Mouse (Mus musculus): ENCODE measurements around the gene Iqcd. TPM values are rescaled to one million over a fixed set of nuclear protein-coding genes. Genes with fewer than 3 reads are reported as not detected.
A peak's percentile ranks its signal among the peaks of the same experiment; 100 is the strongest.

The Iqcd gene
- total RNA-seq, 2 experiments from 2014 or later: not detected

DNA sequence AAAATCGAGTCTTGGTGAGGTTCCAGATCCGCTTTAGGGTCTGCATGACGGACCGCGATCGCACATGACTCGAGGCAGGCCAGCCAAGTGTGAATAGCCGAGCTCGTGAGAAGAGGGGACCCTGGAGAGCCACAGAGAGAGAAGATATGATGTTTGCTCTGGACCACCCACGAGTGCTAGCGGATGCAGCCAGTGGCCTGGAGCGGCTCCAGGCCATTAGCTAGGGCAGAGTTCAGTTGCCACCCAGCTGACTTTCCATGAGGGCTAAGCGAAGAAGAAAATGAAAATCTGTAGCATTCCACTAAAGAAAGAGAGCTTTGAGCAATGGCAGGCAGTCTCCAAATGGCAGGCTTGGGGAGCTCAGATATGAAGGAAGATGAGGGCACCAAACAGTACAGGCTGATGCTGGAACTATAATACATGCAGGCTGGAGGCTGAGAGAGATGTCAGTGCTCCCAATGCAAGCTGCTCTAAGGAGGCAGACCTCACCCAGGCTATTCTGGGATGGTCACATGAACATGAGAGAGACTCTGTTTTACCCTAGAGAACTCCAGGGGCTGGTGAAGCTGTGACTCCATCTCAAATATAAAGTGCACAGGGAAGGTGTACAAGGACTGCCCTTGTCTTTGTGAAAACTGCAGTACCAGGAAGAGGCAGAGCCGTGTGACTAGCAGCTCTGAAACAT is 17.6 kb upstream of the Iqcd start:
- peak in 1 of 2 experiments; percentile 40 for DNase-seq

DNA sequence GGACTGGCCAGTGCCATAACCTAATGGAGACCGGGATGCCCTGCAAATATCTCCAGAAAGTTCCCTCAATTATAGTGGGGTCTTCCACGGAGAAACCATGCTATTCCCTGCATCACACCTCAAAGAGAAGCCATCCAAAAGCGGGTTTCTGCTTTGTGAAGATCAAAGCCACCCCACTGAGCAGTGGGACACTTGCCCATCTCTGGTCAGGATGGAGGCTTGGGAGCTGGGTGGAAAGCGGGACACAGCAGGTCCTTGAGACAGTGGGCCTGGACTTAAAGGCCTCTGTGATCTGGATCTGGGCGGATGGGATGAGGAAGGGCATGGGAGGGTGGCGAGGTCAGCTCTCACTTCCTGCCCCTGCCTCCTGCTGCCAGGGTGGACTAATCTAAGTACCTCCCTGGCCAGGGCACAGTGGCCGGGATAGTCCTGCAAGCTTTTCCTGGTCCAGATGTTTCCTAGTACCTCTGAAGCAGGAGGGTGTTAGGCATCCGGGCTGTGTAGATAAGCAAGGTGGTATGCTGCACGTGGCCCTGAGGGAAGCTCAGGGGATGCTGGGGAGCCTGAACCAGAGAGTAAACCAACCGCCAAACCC is 14.2 kb upstream of the Iqcd start:
- no peak for DNase-seq

DNA sequence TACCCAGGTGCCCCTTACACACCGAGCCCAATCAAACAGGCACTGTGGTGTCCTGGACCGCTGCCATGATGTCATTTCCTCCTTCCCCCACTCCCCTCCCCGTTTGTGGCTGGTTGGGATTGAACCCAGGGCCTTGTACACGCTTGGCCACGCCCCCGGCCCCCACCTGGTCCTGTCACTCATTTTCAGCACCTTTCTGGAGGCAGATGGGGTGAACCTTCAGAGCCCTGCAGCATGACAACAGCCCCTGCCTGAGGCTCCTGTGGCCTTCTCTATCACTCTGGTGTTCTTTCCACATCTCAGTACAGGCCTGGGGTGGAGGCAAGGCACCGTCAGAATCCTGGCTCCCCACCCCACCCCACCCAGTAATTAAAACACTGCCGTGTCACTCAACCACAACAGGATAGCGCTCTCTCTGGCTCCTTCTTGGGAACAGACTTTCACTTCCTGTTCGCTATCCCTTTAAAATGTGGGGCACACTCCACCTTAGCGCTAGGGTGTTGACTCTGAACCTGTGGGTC is 12.0 kb upstream of the Iqcd start:
- DNase-seq: no peak

DNA sequence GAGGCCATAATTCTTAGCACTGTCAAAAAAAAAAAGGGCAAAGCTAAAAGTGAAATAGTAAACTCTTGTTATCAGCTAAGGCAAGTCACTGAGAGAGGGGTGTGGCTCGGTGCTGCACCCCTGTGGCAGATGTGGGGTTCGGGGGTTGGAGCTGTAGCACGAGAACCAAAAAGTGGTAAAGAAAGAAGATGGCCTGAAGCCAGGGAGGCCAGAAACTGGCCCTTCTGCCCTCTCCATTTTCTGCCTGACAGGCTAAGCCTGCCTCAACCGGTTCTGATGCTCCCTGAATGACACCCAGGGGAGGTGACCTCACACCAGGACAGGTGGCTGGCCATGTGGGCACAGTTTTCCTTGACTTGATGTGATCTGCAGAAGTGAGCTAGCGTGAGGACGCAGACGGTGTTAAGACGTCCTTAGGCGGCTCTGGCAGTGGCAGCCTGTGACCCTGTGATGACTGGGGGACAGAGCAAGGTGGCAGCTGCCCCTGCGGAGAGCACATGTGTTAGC is 10.8 kb upstream of the Iqcd start:
- peak in 1 of 2 experiments; percentile 34 for DNase-seq

DNA sequence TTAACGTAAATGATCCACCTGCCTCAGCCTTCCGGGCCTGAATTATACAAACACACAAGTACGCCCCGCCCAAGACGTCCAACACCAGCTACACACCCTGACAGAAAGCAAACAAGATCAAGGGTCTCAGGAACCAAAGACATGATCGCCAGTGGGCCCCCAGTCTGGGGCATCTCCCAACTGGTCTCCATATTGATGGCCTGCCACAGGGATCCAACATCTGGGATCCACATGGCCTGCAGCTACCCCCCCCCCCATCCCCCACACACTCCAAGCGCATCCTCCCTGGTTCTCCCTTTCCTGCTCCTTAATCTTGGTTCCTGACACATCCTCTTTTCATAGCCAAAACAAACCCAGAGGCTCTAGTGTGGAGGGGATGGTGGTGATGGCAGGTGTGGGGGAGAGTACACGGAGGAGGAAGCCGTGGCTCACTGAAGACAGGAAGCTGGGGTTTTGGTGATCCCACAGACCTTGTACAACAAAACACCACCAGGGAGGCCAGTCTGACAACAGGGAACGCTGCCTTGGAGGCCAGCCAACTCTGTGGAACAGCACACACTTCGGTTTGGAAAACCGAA is 10.2 kb upstream of the Iqcd start:
- DNase-seq: peak; percentile 80 to 87

DNA sequence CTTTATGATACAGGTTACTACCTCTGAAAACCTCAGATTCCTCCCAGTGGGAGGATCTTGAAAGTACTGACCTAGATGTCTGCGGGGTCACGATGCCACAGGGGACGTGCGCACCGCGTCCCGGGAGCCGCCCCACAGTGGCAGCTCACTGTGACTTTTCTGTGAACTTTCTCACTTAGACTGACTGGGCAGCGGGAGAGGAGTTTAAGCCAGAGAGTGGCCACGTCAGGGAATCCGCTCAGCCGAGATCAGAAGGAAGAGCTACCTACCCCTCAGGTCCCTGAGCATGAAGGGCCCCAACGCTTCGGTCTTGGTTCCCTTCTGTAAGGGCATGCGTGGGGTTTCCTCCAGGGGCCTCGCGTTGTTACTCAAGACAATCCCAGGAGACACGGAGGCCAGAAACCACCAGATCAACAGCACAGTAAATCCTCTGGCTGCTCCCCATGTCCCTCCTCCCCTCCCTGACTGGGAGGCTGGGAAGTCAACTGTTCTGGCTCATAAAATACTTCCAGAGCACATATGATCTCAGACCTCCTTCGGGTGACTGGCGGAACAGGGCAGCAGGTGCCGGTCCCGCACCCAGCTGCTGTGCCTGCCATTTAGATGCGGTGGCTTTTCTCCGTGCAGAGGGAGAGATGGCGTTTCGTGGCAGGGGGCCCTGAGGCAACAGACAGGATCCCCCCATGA is 9.5 kb upstream of the Iqcd start:
- peak; percentile 82 to 86 for DNase-seq

DNA sequence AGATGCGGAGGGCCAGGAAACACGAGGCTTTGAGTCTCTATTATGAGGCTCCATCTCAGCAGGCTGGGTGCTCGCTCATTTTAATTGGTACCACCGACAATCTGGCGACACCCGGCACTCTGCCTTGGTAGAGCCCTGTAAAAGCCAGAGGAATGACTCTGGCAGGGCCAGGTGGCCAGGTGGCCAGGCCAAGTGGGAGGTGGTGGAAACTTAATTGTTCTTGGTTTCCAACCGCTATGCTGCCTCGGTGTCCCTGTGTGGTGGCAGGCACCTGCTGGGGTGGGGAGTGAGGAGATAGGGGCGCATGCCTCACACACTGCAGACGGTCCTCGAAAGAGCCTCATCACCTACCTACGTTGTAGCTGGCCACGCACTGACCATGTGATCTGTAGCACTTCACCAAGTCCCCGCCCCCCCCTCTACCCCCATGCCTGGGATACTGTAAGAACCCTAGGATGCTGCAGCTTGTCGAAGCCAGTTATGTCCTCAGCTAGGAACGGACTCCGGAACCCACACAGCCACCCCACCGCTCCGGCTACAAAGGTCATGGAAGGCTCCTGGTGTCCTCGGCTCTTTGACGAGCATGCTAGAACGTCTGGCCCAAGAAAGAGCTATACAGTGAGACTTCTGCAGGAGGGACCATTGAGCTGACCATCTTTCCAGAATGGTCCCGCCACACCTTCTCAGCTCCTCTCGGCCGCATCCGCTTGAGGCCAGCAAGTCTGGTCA is 8.8 kb upstream of the Iqcd start:
- DNase-seq: no peak

DNA sequence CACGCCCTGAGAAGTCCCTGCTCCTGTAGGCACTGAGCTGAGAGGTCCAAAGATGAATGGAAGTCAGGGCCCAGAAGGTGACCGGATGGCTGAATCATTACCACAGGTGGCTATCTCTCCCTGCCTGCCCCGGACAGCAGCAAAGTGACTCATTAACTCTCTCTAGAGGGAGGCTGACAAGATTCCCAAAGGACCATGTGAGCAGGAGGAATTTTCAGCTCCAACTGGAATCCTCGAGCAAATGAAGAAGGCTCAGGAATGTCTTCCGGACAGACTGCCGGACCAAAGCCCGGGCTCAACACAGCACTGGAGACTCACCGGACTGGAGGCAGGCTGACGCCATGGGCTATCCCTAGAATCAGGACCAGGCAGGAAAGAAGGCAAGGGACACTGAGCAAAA is 6.8 kb upstream of the Iqcd start:
- DNase-seq: no peak

DNA sequence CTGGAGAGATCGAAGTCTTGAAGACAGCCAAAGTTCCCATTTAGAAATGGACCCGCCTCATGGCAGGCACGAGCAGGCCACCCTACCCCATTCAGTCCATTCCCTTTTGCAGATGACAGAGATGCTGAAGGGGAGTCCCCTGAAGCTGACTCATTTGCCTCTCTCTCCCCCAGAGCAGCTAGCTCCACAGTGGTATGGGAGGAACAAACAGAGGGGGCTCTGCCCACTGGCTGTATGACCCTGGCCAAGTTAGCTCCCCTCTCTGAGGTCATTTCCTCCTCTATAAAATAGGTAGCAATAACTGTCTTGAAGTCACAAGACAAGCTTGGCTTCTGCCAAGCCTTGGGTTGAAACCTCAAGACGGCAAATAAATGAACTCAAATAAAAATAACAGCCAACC is 5.3 kb upstream of the Iqcd start:
- DNase-seq: no peak

DNA sequence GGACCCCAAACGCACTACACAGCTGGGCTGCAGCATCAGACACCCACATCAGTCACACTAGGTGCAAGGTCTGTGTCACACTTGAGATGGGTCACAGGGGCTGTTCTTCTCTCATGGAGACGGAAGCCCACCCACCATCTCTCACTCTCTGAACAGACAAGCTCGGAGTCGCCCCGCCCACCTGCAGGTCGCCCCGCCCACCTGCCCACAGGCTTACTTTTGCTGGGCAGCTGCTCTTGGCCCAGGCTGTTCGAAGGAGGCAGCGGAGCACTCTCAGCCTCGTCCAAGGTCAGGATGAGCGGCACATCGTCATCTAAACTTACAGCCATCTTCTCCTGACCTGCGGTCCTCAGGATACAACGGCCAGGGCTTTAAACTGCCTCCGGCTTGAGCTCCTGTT is 3.8 kb upstream of the Iqcd start:
- DNase-seq: no peak

DNA sequence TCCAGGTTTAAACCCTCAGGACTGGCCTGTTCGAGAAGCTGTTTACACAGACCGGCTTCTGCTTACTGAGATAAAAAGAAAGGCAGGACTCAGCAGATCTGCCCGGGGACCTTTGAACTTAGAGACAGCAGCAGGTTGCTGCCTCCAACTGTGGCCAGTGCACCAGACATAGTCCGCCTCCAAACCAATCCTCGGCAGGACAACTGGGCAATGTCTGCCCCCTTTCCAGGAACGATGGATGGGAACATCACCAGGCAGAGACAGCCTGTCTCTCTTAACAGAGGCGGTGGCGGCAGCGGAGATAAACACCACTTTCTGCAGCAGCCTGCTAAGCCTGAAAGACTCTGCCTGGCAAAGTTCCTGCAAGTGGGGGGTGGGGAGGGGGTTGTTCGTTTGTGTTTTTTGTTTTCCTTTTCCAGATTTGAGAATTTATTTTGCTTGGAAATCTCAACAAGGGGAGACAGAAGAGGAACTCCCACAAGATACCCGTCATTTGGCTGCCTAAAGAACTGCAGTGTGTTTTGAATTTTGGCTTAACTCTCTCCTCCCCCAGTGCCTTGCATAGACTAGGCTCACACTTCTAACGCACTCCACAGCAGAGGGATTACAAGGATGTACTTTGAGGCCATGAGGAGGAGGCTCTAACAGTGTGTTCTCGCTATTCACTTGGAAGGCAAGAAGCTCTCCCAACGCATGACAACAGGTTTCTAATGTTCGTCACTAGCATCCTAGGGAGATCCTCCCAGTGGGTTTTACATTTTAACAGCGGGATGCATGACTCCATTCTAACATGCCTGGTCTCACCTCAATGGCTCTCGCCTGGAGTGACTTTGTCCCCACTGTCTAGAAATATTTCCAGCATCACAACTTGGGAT is 1.8 kb upstream of the Iqcd start:
- peak; percentile 43 to 64 for DNase-seq

DNA sequence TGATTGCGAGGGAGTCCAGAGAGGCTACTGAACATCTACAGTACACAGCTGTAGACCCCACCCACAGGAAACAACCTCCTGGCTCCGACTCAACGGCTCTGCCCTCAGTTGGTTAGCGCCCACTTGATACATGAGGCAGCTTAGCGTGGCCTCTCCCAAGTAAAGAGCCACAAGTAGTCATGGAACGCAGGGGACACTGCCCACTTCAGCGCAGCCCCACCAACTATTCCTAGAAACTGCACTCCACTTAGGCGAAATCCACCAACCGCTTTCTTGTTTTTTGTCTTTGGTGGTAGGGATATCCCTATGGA is 1.2 kb upstream of the Iqcd start:
- peak; percentile 68 to 75 for DNase-seq

DNA sequence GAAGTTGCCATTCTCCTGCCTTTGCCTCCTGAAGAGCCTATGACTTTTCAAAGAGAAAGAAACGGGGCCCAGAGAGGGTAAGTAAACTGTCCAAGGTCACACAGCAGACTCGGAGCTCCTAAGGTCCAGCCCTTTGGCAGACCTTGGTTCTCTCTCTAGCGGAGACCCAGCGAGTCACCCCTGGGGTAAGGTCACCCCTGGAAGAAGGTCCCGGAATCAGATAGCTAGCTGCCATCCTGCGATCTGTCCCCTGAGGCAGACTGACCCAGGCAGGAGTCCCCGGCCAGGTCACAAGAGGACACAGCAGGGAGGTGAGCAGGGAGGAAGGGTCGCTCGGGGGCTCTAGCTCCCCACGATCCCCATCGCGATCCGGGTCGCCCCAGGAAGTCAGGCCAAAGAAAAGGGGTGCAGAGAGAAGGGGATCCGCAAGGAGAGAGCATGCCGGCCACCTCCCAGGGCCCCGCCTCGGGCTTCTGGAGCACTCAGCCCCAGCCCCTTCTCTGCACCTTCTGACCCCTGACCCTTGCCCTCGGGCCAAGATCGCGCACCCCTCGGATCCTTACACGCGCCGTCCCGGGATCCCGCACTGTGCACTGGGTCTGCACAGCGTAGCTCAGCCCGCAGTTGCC is 762 bp upstream of the Iqcd start:
- peak in 1 of 2 experiments; percentile 61 for DNase-seq

DNA sequence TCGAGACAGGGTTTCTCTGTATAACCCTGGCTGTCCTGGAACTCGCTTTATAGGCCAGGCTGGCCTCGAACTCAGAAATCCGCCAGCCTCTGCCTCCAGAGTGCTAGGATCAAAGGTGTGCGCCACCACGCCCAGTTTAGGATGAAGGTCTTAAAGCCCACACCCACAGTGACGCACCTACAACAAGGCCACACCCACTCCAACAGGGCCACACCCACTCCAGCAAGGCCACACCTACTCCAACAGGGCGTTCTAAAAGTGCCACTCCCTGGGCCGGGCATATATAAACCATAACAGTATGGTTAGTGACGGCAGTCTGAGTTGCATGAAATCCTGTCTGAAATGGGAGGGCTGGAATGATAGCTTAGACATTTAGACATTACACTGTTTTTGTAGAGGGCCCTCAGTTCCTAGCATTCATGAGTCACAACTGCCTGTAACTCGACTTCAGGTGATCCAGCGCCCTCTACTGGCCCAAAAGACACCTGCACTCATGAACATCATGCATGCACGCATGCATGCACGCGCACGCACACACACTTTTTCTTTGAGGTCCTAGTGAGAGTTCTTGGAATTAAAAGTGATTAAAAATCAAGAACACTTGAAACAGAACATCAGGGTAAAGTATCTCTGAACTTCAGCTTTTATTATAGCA is 1.7 kb downstream of the Iqcd start:
- DNase-seq: no peak

DNA sequence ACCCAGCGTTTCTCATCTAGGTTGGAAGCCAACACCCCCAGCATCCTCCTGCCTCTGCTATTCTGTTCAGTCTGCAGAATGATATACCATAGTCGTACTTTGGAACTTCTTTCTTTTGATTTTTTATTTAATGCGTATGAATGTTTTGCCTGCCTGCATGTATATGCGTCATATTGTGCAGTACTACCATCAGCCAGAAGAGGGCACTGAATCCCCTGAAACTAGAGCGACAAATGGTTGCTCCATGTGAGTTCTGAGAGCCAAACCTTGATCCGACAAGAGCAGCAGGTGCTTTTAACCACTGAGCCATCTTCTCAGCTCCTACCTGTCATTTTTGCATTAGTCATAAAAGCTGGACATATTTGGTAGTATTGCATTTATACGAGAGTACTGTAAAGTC is 3.3 kb downstream of the Iqcd start:
- DNase-seq: no peak

DNA sequence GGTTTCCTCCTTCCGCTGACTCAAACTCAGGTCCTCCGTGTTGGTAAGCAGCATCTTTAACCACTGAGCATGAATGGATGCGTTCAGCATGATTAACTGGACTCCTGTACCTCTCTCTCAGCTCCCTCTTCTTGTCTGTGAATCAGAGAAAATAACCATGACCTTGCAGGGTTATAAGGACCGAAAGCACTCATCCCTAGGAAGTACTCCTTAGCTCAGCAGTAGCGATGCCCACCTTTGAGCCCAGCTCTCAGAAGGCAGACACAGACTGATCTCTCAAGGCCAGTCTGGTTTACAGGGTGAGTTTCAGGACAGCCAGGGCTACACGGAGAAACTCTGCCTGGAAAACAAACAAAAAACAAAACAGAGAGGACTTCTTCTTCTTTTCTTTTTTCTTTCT is 5.7 kb downstream of the Iqcd start:
- DNase-seq: no peak

DNA sequence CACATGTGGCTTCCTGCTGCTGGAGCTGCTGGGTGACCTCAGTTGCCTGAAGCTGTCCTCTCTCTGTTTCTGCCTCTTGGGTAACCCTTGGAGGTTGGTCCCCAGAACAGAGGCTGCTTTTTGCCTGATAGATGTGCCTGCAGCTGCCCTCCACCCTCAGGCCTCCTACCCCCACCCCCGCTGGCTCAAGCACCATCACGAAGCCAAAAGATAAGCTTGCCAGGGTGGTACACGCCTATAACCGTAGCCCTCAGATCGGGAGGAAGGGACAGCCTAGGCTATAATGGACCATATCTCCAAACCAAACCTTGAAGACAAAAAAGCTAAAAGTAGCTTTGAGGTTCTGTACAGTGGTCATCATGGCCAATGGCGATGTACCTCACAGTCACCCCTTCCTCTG is 10.8 kb downstream of the Iqcd start:
- DNase-seq: no peak

DNA sequence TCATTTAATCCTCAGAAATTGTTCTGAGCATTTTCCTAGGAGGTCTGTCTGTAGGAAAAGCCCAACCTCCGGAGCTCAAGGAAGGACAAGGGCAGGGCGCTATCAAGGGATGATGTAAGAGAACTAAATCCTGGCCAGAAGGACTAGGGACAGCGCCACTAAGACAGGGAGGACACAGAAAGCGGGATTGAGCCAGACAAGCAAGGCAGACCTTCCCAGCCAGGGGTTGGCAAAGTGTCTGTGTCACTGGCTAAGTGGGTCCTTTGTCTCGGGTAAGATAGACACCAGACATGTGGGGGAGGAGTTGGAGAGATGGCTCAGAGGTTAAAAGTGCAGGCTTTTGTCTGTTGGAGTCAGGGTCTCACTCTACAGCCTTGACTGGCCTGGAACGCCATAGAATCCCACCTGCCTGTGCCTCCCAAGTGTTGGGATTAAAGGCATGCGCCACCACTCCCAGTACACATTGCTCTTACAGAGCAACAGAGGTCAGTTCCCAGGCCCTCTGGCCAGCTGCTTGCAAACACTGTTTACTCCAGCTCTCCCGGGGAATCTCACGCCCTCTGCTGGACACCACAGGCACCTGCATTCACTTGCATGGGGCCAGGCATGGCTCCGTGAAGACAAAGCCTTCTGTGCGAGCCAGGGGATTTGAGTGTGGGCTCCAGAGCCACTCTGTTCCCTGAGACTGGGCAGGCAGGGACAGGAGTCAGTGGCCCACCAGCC is 12.3 kb downstream of the Iqcd start:
- peak in 1 of 2 experiments; percentile 47 for DNase-seq

DNA sequence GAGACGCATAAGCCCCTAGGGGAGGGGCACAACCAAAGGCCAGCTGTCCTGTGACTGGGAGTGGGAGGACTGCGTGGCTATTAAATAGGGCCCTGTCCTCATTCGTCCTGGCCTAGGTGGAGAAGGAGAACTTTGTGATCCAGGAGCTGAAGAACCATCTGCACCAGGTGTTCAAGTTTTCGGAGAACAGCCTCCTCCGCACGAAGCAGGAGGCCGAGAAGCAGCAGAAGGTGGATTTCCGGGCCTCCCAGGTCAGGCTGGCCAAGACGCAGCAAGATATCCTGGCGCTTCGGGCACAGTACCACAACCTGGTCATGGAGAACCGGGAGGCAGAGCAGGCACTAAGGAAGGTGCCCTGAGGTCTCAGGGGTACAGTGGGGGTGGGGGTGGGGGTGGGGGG is 13.4 kb downstream of the Iqcd start:
- no peak for DNase-seq

DNA sequence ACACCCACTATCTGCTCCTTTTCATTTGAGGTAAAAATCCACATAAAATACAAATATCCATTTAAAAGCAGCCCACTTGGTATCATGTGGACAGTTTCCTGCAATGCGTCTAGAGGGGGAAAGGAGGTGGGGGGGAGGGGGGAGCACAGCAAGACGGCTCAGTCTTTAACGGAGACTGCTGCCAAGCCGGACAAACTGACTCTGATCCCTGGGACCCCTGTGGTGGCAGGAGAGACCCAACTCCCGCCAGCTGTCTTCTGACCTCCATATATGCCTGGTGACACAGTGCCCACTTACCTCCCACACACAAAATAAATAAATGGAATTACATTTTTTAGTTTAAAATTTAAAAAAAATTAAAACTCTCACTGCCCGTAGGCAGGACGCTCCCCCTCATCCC is 14.7 kb downstream of the Iqcd start:
- no peak for DNase-seq

Data from heart, adult 18-20 months (tissue).